Mouse (Mus musculus): ENCODE measurements around the gene Ddah1. TPM values are rescaled to one million over a fixed set of nuclear protein-coding genes. Genes with fewer than 3 reads are reported as not detected.

Ddah1 gene
- polyA plus RNA-seq (2015; fragmentation: Nextera tagmentation; extraction: Ambion mirVana), result 135 and 137 TPM in 2 replicates

DNA sequence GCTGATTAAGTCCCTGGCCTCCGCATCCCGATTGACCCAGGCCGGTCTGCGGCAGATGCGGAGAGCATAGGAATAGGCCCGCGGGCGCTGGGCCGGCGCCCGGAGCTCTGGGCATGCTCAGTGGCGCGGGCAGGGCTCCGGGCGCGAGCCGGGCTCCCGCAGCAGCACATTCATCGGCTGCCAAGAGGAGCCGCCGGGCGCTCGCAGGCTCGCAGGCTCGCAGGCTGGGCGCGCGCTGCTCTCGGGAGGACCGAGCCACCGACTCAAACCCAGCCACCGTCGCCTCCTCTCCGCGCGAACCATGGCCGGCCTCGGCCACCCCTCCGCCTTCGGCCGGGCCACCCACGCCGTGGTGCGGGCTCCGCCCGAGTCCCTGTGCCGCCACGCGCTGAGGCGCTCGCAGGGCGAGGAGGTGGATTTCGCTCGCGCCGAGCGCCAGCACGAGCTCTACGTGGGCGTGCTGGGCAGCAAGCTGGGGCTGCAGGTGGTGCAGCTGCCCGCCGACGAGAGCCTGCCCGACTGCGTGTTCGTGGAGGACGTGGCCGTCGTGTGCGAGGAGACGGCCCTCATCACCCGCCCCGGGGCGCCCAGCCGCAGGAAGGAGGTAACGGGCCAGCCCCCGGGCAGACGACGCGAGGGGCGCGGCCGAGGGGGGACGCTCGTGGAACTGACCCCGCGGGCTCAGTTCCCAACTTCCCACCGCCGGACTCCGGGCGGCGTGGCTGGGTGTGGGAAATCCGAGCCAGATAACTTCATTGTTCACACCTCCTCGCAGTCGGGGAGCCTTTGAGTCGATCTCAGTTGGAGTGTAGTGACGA, at the start of gene Ddah1:
TSS of gene Ddah1 (plus strand) at position 115 of the 818 bp plus-strand sequence.
- under 1% methylated on average over 94 of the region's 97 CpGs for WGBS
- H3K36me3 ChIP-seq (replicated peaks), result no peaks in the 10 kb centered on the region

DNA sequence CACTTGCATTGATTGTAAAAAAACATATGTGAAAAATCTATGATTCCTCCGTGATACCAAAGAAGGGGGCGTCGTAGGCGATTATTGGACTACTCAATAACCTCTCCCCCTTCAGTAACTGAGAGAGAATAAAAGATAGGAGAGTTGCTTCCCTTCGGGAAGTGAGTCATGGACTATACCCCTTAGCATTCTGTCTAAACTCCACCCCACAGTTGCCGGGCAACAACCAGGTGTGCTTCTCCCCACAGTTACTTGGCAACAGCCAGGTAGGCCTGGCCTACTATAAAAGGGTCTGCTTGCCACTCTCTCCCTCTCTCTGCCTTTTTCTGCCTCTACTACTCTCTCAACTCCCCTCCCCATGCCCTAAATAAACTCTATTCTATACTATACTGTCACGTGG, 42.6 kb upstream of the Ddah1 start:
- Histone ChIP-seq H3K27ac (no peak overlapping the region), H3K9ac (no peak overlapping the region), H3K4me1 (no peaks in the 10 kb centered on the region), H3K36me3 (replicated peaks) (no peaks in the 10 kb centered on the region), H3K4me2 (no peak overlapping the region), H3K4me3 (no peak overlapping the region), H3K27me3 (replicated peaks) (no peaks in the 10 kb centered on the region), H3K9me3 (no peaks in the 10 kb centered on the region)
- 89% methylated on average over 7 of the region's 7 CpGs for WGBS
- ATAC-seq (replicated peaks), result no peak

More for the DNA sequence above, at the start of gene Ddah1:
- peaks cover 17% of the 10 kb centered on the region for H3K4me1 ChIP-seq
- peak within 1 kb of the TSS; percentile 91 for H3K27ac ChIP-seq
- no peaks in the 10 kb centered on the region for H3K27me3 ChIP-seq (replicated peaks)
- no peaks in the 10 kb centered on the region for H3K9me3 ChIP-seq
- H3K4me2 ChIP-seq, result peak within 1 kb of the TSS; percentile 93
- H3K9ac ChIP-seq, result peak within 1 kb of the TSS; percentile 80
- peak within 1 kb of the TSS; percentile 73 for H3K4me3 ChIP-seq
- peak; percentile 93 for ATAC-seq (replicated peaks)

DNA sequence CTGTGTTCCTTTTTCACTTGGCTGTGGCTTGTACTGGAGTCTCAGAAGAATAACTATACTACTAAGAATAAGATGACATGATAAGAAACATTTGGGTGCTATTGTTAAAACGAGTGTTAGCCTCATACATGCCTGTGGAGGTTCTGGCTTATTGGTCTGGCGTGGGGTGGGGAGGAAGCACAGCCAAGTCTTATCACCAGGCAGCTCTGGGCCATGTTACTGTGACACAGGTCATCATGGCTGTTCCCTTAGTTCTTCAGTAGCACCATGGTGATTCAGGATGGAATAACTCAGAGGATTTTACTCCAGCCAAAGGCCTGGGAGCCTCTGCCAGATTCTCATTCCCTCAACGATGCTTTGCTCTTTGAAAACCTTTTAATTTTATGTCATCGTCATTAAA, 38.8 kb upstream of the Ddah1 start:
- no peaks in the 10 kb centered on the region for H3K27me3 ChIP-seq (replicated peaks)
- 91% methylated on average over 4 of the region's 4 CpGs for WGBS
- H3K9ac ChIP-seq, result no peak overlapping the region
- H3K36me3 ChIP-seq (replicated peaks), result no peaks in the 10 kb centered on the region
- no peaks in the 10 kb centered on the region for H3K9me3 ChIP-seq
- H3K4me1 ChIP-seq, result no peaks in the 10 kb centered on the region
- H3K4me2 ChIP-seq, result no peak overlapping the region
- H3K4me3 ChIP-seq, result no peak overlapping the region
- ATAC-seq (replicated peaks), result no peak
- H3K27ac ChIP-seq, result no peak overlapping the region

DNA sequence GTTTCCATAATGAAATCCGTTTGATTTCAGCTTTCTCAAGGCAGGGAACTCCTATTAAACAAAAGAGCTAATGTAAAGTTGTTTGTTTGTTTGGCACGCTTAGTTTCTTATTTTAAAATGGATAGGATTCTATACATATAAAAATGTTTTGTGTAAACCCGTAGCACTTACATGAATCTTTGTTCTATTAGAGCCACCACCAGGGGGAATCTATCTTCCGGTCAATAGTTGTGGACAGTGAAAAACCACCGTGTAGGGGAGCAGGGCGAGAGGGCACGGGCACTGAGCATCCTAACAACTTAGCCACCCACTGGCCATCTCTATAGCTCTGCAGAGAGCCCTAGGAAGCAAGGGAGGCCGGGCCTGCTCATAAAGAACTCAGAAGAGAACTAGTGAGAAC, 33.4 kb upstream of the Ddah1 start:
- H3K4me2 ChIP-seq, result no peak overlapping the region
- H3K27me3 ChIP-seq (replicated peaks), result no peaks in the 10 kb centered on the region
- no peak overlapping the region for H3K9ac ChIP-seq
- WGBS, result 81% methylated on average over 8 of the region's 8 CpGs
- no peaks in the 10 kb centered on the region for H3K9me3 ChIP-seq
- H3K4me3 ChIP-seq, result no peak overlapping the region
- no peak overlapping the region for H3K27ac ChIP-seq
- no peaks in the 10 kb centered on the region for H3K36me3 ChIP-seq (replicated peaks)
- ATAC-seq (replicated peaks), result no peak
- peaks cover 9% of the 10 kb centered on the region; the same call in 1 of the 2 replicates for H3K4me1 ChIP-seq

DNA sequence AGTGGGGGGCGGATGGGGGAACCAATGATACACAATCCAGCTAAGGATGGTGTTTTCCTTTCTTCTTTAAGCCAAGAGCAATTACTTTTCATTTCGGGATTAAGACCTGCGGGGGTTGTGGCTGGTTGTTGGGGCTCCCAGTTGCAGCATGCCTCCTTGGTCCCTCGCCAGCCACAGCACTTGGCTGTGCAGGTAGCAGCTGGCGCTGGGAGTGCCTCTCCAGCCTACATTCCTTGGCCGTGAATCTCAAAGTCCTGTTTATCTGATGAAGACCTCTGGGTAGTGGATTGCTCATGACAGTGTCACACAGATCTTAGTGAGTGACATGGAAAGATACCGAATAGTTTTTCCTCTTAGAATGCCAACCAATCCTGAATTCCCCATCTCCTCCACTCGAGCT, 30.1 kb upstream of the Ddah1 start:
- no peak for ATAC-seq (replicated peaks)
- no peak overlapping the region for H3K4me2 ChIP-seq
- H3K9ac ChIP-seq, result no peak overlapping the region
- H3K27ac ChIP-seq, result no peak overlapping the region
- no peak overlapping the region for H3K4me3 ChIP-seq
- H3K9me3 ChIP-seq, result no peaks in the 10 kb centered on the region
- H3K36me3 ChIP-seq (replicated peaks), result no peaks in the 10 kb centered on the region
- H3K27me3 ChIP-seq (replicated peaks), result no peaks in the 10 kb centered on the region
- peaks cover 9% of the 10 kb centered on the region; the same call in 1 of the 2 replicates for H3K4me1 ChIP-seq
- WGBS, result 41% methylated on average over 8 of the region's 8 CpGs

DNA sequence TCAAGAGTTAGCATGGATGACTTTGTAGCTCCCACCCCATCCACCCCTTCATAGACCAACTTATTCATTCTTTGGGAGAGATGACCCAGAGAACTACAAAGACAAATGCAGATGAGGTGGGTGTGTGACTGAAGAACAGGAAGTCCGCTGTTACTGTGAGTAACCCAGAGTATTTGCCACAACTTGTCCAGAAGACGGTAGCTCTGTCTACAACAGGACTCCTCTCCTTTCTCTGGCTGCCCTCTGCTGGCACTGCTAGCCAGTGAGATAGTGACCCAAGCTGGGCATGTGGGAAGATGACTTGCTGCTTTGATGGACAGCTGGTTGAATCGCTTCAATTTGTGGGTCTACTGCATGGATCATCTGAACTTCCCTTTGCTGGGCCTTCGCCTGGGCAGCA, 28.9 kb upstream of the Ddah1 start:
- Histone ChIP-seq H3K27me3 (replicated peaks) (no peaks in the 10 kb centered on the region), H3K36me3 (replicated peaks) (no peaks in the 10 kb centered on the region), H3K9me3 (no peaks in the 10 kb centered on the region), H3K27ac (no peak overlapping the region), H3K9ac (no peak overlapping the region), H3K4me3 (no peak overlapping the region), H3K4me1 (peaks cover 9% of the 10 kb centered on the region; the same call in 1 of the 2 replicates), H3K4me2 (no peak overlapping the region)
- 74% methylated on average over 4 of the region's 4 CpGs for WGBS
- ATAC-seq (replicated peaks), result no peak

DNA sequence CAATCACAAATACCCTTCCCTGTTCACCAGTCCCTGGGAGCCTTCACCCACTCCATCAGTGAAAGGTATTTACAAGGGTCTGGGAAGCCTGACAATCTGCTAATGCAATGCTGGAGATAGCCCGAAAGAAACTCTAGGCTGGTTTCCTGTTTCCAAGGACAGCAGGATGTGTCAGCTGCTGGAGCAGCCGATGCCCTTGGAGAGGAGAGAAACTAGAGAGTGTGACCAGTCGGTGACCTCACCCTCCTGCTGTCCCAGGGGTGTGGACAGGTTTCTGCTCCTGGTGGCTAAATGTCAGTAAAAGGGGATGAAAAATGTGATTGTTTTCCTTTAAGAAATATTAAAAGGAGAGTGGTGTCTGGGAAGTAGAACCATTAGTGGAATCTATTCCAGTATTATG, 28.4 kb upstream of the Ddah1 start:
- no peak overlapping the region for H3K4me3 ChIP-seq
- H3K9me3 ChIP-seq, result no peaks in the 10 kb centered on the region
- no peak for ATAC-seq (replicated peaks)
- no peak overlapping the region for H3K4me2 ChIP-seq
- 57% methylated on average over 3 of the region's 3 CpGs for WGBS
- H3K4me1 ChIP-seq, result peaks cover 9% of the 10 kb centered on the region; the same call in 1 of the 2 replicates
- H3K27ac ChIP-seq, result no peak overlapping the region
- no peak overlapping the region for H3K9ac ChIP-seq
- H3K36me3 ChIP-seq (replicated peaks), result no peaks in the 10 kb centered on the region
- no peaks in the 10 kb centered on the region for H3K27me3 ChIP-seq (replicated peaks)

DNA sequence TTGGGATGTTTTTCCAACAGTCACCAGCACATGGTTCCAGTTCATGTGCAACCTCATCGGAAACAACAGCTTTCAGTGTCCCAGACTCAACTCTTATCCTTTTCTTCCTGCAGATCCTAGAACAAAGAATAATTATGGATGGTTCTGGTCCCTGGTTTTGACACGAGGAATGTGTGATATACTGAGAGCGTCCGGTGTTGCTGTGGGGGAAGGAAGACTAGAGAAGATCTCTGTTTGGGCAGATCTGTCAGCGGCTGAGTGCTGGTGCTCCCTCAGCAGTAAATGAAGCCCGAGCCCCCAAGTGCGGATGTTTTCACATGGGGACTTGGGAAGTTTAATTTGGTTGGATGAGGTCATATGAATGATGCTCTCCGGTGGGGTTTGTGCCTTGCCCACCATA, 23.6 kb upstream of the Ddah1 start:
- H3K9me3 ChIP-seq, result no peaks in the 10 kb centered on the region
- H3K27me3 ChIP-seq (replicated peaks), result no peaks in the 10 kb centered on the region
- no peaks in the 10 kb centered on the region for H3K36me3 ChIP-seq (replicated peaks)
- 92% methylated on average over 8 of the region's 8 CpGs for WGBS
- no peak overlapping the region for H3K4me3 ChIP-seq
- H3K4me1 ChIP-seq, result 0 out of 2 replicates have a peak, but pooled peaks cover under 1% of the 10 kb centered on the region
- H3K27ac ChIP-seq, result no peak overlapping the region
- ATAC-seq (replicated peaks), result no peak
- no peak overlapping the region for H3K4me2 ChIP-seq
- H3K9ac ChIP-seq, result no peak overlapping the region

DNA sequence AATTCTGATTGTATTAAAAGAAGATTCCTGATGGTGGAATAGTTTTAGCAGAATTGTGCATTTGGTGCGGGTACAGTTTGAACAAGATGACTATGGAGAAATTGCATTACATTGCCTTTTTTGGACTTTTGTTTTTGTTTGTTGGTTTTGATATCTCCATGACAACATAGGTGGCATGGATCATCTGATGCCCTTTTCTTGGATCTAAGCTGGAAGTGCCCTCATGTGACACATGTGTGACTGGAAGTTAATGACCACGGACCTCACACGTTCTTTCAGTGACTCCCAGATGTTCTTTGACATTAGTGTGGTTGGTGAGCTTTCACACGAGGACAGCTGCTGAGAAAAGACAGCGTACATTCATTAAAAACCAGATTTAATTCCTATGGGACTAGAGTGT, 21.9 kb upstream of the Ddah1 start:
- no peaks in the 10 kb centered on the region for H3K27me3 ChIP-seq (replicated peaks)
- no peak overlapping the region for H3K4me3 ChIP-seq
- no peak for ATAC-seq (replicated peaks)
- H3K27ac ChIP-seq, result no peak overlapping the region
- 85% methylated on average over 5 of the region's 5 CpGs for WGBS
- H3K36me3 ChIP-seq (replicated peaks), result no peaks in the 10 kb centered on the region
- no peak overlapping the region for H3K4me2 ChIP-seq
- H3K9ac ChIP-seq, result no peak overlapping the region
- 0 out of 2 replicates have a peak, but pooled peaks cover 4% of the 10 kb centered on the region for H3K4me1 ChIP-seq
- no peaks in the 10 kb centered on the region for H3K9me3 ChIP-seq

DNA sequence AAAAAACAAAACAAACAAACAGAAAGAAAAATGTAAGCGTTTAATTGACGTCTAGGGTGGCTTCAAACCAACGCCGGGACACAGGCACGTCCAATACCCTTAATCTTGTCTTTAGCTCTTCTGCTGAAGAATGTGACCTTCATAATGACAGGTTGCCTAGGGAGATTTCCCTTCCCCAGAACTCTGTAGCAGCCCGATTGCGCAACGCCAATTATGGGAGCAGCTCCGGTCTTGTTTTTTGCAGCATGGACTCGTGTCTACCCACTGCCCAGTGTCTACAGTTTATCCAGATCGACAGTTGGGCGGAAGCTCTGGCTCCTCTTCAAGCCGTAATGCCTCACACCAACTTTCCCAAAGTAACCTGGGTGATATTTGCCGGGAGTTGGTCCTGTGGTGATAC, 19.8 kb upstream of the Ddah1 start:
- Histone ChIP-seq H3K9me3 (no peaks in the 10 kb centered on the region), H3K4me1 (0 out of 2 replicates have a peak, but pooled peaks cover 4% of the 10 kb centered on the region), H3K36me3 (replicated peaks) (no peaks in the 10 kb centered on the region), H3K9ac (no peak overlapping the region), H3K4me3 (no peak overlapping the region), H3K27me3 (replicated peaks) (no peaks in the 10 kb centered on the region), H3K4me2 (no peak overlapping the region), H3K27ac (no peak overlapping the region)
- 89% methylated on average over 14 of the region's 14 CpGs for WGBS
- no peak for ATAC-seq (replicated peaks)

DNA sequence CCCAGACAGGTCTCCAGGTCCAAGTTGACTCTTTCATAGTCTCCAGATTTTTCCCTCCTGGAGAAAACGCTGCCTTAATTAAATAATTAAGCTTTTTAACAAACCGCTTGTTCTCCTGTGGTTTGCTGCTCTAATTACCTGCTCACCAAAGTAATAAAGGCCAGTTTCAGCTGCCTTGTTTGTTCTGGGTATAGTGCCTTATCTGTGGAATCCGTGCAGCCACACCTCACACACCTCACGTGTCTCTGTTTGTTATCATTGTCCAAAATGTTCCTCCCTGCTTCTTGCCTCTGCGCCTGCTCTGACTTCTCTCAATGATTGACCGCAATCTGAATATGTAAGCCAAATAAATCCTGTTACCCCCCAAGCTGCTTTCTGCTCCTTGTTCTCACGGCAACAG, 18.6 kb upstream of the Ddah1 start:
- no peaks in the 10 kb centered on the region for H3K36me3 ChIP-seq (replicated peaks)
- 69% methylated on average over 7 of the region's 7 CpGs for WGBS
- no peaks in the 10 kb centered on the region for H3K9me3 ChIP-seq
- no peak overlapping the region for H3K9ac ChIP-seq
- no peak for ATAC-seq (replicated peaks)
- H3K4me2 ChIP-seq, result no peak overlapping the region
- no peak overlapping the region for H3K27ac ChIP-seq
- 0 out of 2 replicates have a peak, but pooled peaks cover 4% of the 10 kb centered on the region for H3K4me1 ChIP-seq
- no peaks in the 10 kb centered on the region for H3K27me3 ChIP-seq (replicated peaks)
- H3K4me3 ChIP-seq, result no peak overlapping the region

DNA sequence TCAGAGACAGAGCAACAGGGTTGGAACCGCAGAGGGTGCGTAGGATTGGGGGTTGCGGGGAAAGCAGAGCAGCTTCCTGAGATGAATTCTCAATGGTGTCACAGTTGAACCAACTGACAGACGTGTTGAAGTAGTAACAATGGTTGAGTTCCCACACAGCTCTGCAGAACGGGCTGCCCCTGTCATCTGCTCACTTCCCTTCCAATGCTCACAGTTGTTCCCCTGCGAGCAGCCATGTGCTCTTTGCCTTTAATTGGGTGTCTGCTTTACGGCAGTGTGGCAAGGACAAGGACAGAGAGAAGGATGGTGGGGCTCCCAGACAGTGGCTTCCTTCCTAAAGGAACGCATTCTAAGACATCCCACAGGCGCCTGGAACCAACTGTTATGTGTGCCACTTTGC, 15.4 kb upstream of the Ddah1 start:
- 0 out of 2 replicates have a peak, but pooled peaks have one; percentile 44 for ATAC-seq (replicated peaks)
- 59% methylated on average over 9 of the region's 9 CpGs for WGBS

More for the DNA sequence above, 15.4 kb upstream of the Ddah1 start:
- Histone ChIP-seq H3K9ac (no peak overlapping the region), H3K9me3 (no peaks in the 10 kb centered on the region), H3K36me3 (replicated peaks) (no peaks in the 10 kb centered on the region), H3K4me3 (no peak overlapping the region), H3K4me2 (no peak overlapping the region), H3K27me3 (replicated peaks) (no peaks in the 10 kb centered on the region), H3K27ac (no peak overlapping the region), H3K4me1 (0 out of 2 replicates have a peak, but pooled peaks cover 4% of the 10 kb centered on the region)
